Mouse (Mus musculus) urinary bladder, postnatal 14 days (tissue): Measurements from ENCODE around the gene Sf3b6.
"Not testable (repeated sequence)": the region's sequence is repeated elsewhere in the genome, so short reads cannot be mapped to it uniquely, and the experiment has no call there.

Experiments used
- DNase-seq: peaks from one replicate; pipeline ENCODE4 v3.0.0; 2021; ENCODE audit warnings: low spot score

Sf3b6 gene

GRCm38 (mm10) chr12:4817361-4818101 is at the start of gene Sf3b6:
Sf3b6 (plus strand) TSS chr12:4817544.
- DNase-seq, result peak; percentile 99

- peak; percentile 97 for DNase-seq
Observed at GRCm38 (mm10) chr12:4768492-4769332, 48.6 kb upstream of the Sf3b6 start, which contains the start of the genes Pfn4 and Fam228b. Pfn4 (plus strand) TSS chr12:4769022. Fam228b (minus strand) TSS chr12:4769267.

GRCm38 (mm10) chr12:4769333-4769723 is 48.0 kb upstream of the Sf3b6 start:
- no peak for DNase-seq

DNA sequence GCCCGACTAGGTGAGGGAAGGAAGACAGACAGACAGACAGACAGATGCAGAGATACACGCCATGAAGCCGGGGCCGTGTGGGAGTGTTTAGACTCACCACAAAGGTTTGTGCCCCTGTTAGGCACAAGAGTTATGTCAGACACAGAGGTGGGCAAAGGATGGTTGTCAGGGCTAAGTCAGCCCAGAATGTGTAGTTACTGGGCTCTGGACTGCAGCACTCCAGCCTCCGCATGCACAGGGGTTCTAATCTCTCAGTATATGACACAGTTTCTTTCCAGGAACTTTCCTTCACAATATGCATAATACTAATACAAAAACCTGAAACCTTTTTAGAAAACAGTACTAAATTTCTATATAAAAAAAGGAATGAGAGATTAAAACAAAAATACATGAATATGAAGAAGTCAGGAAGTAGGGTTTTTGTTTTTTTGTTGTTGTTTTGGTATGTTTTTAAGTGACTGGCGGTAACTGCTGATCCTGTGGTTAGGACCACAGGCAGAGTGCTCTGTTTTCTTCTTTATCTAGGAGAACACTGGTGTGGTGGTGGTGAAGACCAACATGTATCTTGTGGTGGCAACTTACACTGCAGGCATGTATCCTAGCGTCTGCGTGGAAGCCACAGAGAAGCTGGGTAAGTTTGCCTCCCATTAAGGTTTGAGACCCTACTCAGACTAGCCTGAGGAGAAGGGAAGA is 42.3 kb upstream of the Sf3b6 start:
- DNase-seq, result no peak

DNA sequence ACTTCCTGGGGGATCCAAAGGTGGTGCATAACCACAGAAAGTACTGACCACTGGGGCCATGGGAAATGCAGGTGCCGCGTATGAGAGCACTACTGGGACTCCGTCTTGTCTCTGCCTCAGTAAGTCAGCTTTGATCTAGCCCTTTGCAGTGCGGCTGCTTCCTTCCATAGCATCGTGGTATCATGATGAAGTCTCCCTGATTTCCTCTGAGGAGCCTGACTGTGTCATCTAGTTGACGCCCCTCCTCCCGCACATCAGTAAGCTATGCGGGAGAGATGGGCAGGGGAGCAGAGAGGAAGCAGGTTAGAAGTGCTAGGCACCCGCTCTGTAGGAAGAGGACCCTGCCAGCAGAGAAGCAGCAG is 41.8 kb upstream of the Sf3b6 start:
- DNase-seq, result no peak

GRCm38 (mm10) chr12:4777734-4778133 is 39.6 kb upstream of the Sf3b6 start:
- DNase-seq, result no peak

- no peak for DNase-seq
Observed at GRCm38 (mm10) chr12:4780245-4780644, 37.1 kb upstream of the Sf3b6 start.

- DNase-seq, result no peak
Observed at GRCm38 (mm10) chr12:4781270-4781669, 36.1 kb upstream of the Sf3b6 start.

- DNase-seq, result not testable (repeated sequence)
Observed at GRCm38 (mm10) chr12:4781725-4782404, 35.5 kb upstream of the Sf3b6 start.

DNA sequence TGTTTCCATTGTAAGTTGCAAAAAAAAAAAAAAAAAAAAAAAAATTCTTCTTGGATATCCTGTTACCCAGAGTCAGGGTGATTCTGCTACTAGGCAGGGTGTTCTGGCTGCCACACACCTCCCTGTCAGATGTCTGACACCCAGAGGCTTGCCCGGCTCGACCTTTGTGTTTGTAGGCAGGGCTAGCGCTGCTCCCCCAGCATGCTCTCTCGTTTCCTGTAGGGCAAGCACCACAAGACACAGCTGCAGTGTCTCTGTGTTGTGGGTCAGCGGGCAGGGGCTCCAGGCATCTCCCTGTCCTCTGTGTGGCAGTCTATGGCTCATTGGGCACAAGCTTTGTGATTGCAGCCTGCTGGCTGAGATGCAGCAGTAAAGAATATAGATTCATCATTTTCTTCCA is 33.7 kb upstream of the Sf3b6 start:
- DNase-seq, result no peak

DNA sequence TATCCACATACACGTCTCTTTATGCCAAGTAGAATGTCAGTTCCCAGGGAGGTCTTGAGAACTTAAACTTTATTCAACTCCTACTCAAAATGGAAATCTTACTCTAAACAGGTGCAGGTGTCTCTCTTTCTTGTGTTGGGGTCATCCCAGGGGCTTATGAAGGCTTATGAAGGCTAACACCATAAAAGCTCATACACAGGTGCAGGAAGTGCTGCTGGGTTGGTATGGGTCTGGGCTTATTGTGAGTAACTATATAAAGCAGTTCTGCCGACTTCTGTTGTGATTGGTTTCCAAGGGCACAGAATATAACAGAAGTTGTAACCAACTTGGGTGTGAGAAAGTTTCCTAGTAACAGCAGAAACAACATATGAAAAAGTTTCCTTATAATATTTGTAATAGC is 32.9 kb upstream of the Sf3b6 start:
- no peak for DNase-seq

- DNase-seq, result not testable (repeated sequence)
Observed at GRCm38 (mm10) chr12:4788128-4788527, 29.2 kb upstream of the Sf3b6 start.

DNA sequence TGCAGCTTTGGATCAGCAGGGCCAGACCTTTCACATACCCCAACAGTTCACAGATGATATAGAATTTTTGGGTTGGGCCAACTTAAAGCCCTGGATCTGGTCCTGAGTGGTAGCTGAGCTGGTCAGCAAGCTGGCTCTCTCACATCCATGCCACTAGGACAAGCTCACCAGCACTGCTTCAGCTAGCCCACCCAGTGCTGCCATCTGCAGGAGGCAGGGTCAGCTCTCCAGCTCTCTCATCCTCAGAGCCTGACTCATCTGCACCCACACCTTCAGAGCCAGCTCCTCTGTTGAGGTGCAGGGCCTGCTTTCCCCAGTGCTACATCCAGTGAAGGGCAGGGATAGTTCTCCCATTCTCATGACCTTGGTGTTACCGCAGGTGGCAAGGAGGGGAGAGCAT is 23.6 kb upstream of the Sf3b6 start:
- DNase-seq, result peak; percentile 39

DNA sequence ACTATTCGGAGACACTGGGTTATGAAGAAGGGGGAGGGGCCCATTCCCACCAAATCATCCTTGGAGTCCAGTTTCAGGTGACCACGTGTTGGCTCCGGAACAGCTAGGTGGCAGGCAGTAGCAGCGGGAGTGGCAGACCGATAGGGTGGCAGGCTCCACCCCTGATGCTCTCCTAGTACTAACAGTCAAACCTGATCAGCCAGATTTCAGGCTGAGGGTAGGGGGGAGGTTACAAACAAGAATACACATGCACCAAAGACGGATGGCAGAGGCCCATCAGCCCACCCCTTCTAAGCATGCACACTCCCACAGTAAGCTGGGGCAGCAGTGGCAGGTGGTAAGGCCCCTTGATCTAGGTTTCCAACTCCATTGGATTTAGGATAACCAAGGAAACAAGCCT is 19.9 kb upstream of the Sf3b6 start:
- DNase-seq, result peak; percentile 52

- DNase-seq, result no peak
Observed at GRCm38 (mm10) chr12:4811036-4811435, 6.3 kb upstream of the Sf3b6 start.

- DNase-seq, result no peak
Observed at GRCm38 (mm10) chr12:4811705-4812104, 5.6 kb upstream of the Sf3b6 start.

DNA sequence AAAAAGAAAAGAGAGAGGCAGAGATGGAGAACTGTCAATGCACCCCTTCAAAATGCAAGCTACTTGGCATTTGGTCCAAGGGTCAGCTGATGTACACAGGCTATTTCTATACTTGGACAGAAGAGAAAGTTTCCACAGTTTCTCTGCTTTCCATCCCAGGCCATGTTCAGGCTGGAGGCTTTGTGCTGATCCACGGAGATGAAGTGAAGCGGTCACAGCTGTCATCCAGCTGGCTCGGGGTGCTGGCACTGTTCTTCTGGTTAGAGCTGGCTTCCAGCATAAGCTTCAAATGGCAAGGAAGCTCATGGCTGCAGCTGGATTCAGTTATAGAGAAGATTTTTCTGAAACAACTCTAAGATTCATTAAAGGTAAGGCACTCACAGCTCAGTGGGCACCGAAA is 3.7 kb upstream of the Sf3b6 start:
- DNase-seq, result no peak

- DNase-seq, result no peak
Observed at GRCm38 (mm10) chr12:4816680-4817360, 524 bp upstream of the Sf3b6 start.

GRCm38 (mm10) chr12:4827256-4827655 is 9.9 kb downstream of the Sf3b6 start:
- DNase-seq, result no peak

DNA sequence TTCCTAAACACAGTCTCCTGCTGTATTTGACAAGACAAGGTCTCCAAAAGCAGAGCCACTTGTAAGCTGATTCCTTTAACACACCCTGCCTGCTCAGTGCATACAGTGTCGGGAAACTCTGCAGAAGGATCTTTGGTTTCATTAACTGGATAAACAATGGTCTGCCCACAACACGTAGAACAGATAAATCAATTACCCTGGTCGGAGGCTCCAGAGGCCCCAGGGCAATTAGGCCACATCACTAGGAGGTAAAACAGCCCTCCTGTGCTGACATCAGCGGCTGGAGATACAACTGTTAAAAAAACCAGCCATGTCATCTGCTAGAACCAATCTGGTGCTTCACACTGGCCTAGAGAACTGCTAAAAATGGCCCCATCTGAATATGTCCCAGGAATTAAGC is 19.6 kb downstream of the Sf3b6 start:
- no peak for DNase-seq

GRCm38 (mm10) chr12:4840010-4840409 is 22.7 kb downstream of the Sf3b6 start:
- DNase-seq, result no peak

- DNase-seq, result no peak
Observed at GRCm38 (mm10) chr12:4840741-4841140, 23.4 kb downstream of the Sf3b6 start.
